Mouse (Mus musculus): ENCODE measurements around the gene P4hb. TPM values are rescaled to one million over a fixed set of nuclear protein-coding genes. Genes with fewer than 3 reads are reported as not detected.

The P4hb gene
- polyA plus RNA-seq, 1 experiment: 705 TPM

DNA sequence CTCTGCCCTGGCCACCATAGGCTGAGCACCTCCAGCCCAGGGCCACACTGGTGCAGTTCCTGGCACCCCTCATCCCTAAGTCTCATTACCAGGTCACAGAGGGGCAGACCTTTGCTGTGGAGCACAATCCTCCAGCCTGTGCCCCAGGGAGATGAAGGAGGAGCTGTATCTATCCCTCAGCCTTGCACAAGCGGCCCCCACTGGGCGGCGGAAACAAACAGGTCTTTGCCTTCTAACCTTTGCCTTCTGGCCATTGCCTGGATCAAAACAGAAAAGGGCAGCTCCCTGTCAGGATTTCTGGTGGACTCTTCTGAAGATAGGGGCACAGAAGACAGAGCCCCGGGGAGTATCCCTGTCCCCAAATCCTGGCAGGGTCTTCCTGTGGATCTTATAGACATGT, 44.1 kb downstream of the P4hb start:
- peaks cover 5% of the 10 kb centered on the region for H3K4me1 ChIP-seq (ENCODE audit: control insufficient read depth, insufficient read depth, insufficient read length, low read length)
- H3K4me3 ChIP-seq (ENCODE audit: low read depth, low read length): no peak overlapping the region
- TF ChIP-seq CTCF (IDR thresholded peaks at IDR 0.05; ENCODE audit: extremely low read depth, insufficient read length, insufficient replicate concordance, low read depth, low read length) (no peak), POLR2A (IDR thresholded peaks at IDR 0.05; ENCODE audit: low read depth, low read length) (no peak)
- WGBS: 77% methylated on average over 4 of the region's 4 CpGs
- no peaks in the 10 kb centered on the region for H3K36me3 ChIP-seq (ENCODE audit: control insufficient read depth, insufficient read depth, low read length)
- no peak overlapping the region for H3K27ac ChIP-seq (ENCODE audit: insufficient read depth, low read depth, low read length)
- peaks cover 25% of the 10 kb centered on the region for H3K27me3 ChIP-seq (ENCODE audit: control insufficient read depth, insufficient read depth, low read length)

- Histone ChIP-seq H3K36me3 (ENCODE audit: control insufficient read depth, insufficient read depth, low read length) (no peaks in the 10 kb centered on the region), H3K4me1 (ENCODE audit: control insufficient read depth, insufficient read depth, insufficient read length, low read length) (peaks cover 5% of the 10 kb centered on the region), H3K27me3 (ENCODE audit: control insufficient read depth, insufficient read depth, low read length) (peaks cover 25% of the 10 kb centered on the region), H3K4me3 (ENCODE audit: low read depth, low read length) (no peak overlapping the region), H3K27ac (ENCODE audit: insufficient read depth, low read depth, low read length) (no peak overlapping the region)
- TF ChIP-seq CTCF (IDR thresholded peaks at IDR 0.05; ENCODE audit: extremely low read depth, insufficient read length, insufficient replicate concordance, low read depth, low read length): no peak
- no peak for TF ChIP-seq POLR2A (IDR thresholded peaks at IDR 0.05; ENCODE audit: low read depth, low read length)
- WGBS: 76% methylated on average over 9 of the region's 9 CpGs
Observed at GRCm38 (mm10) chr11:120527690-120528354, 45.2 kb downstream of the P4hb start.

DNA sequence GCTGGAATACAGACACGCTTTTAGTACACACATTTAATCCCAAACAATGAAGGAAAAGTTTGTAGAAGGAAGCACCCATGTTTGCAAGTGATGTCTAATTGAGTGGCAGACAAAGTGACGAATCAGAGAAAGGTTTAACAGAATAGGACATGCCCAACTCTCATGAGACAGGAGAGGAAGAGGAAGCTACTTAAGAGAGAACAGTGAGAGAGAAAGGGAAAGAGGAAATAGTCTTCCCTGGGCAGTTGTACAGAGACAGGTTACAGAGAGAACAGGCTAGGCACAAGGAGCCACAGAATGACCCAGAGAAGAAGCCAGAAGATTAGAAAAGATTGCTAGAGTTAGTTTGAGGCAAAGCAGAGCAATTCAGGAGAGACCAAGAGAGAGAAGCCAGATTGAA, 47.1 kb downstream of the P4hb start:
- Histone ChIP-seq H3K27ac (ENCODE audit: insufficient read depth, low read depth, low read length) (no peak overlapping the region), H3K4me3 (ENCODE audit: low read depth, low read length) (no peak overlapping the region), H3K4me1 (ENCODE audit: control insufficient read depth, insufficient read depth, insufficient read length, low read length) (peaks cover 4% of the 10 kb centered on the region), H3K36me3 (ENCODE audit: control insufficient read depth, insufficient read depth, low read length) (no peaks in the 10 kb centered on the region), H3K27me3 (ENCODE audit: control insufficient read depth, insufficient read depth, low read length) (peaks cover 13% of the 10 kb centered on the region)
- TF ChIP-seq CTCF (IDR thresholded peaks at IDR 0.05; ENCODE audit: extremely low read depth, insufficient read length, insufficient replicate concordance, low read depth, low read length) (no peak), POLR2A (IDR thresholded peaks at IDR 0.05; ENCODE audit: low read depth, low read length) (no peak)
- WGBS: 82% methylated on average over 2 of the region's 2 CpGs

GRCm38 (mm10) chr11:120522581-120522980, 50.5 kb downstream of the P4hb start:
- Histone ChIP-seq H3K36me3 (ENCODE audit: control insufficient read depth, insufficient read depth, low read length) (no peaks in the 10 kb centered on the region), H3K4me1 (ENCODE audit: control insufficient read depth, insufficient read depth, insufficient read length, low read length) (peaks cover 8% of the 10 kb centered on the region; the same call in 1 of the 2 replicates), H3K27me3 (ENCODE audit: control insufficient read depth, insufficient read depth, low read length) (no peaks in the 10 kb centered on the region), H3K4me3 (ENCODE audit: low read depth, low read length) (no peak overlapping the region), H3K27ac (ENCODE audit: insufficient read depth, low read depth, low read length) (no peak overlapping the region)
- 65% methylated on average over 8 of the region's 8 CpGs for WGBS
- no peak for TF ChIP-seq POLR2A (IDR thresholded peaks at IDR 0.05; ENCODE audit: low read depth, low read length)
- no peak for TF ChIP-seq CTCF (IDR thresholded peaks at IDR 0.05; ENCODE audit: extremely low read depth, insufficient read length, insufficient replicate concordance, low read depth, low read length)

- no peak overlapping the region for H3K4me3 ChIP-seq (ENCODE audit: low read depth, low read length)
- H3K36me3 ChIP-seq (ENCODE audit: control insufficient read depth, insufficient read depth, low read length): no peaks in the 10 kb centered on the region
- peaks cover 9% of the 10 kb centered on the region; the same call in 1 of the 2 replicates for H3K4me1 ChIP-seq (ENCODE audit: control insufficient read depth, insufficient read depth, insufficient read length, low read length)
- WGBS: 45% methylated on average over 5 of the region's 5 CpGs
- H3K27me3 ChIP-seq (ENCODE audit: control insufficient read depth, insufficient read depth, low read length): no peaks in the 10 kb centered on the region
- TF ChIP-seq POLR2A (IDR thresholded peaks at IDR 0.05; ENCODE audit: low read depth, low read length) (no peak), CTCF (IDR thresholded peaks at IDR 0.05; ENCODE audit: extremely low read depth, insufficient read length, insufficient replicate concordance, low read depth, low read length) (no peak)
- H3K27ac ChIP-seq (ENCODE audit: insufficient read depth, low read depth, low read length): no peak overlapping the region
Observed at GRCm38 (mm10) chr11:120520967-120521540, 52.0 kb downstream of the P4hb start.

- Histone ChIP-seq H3K27ac (ENCODE audit: insufficient read depth, low read depth, low read length) (no peak overlapping the region), H3K4me3 (ENCODE audit: low read depth, low read length) (no peak overlapping the region), H3K36me3 (ENCODE audit: control insufficient read depth, insufficient read depth, low read length) (no peaks in the 10 kb centered on the region), H3K4me1 (ENCODE audit: control insufficient read depth, insufficient read depth, insufficient read length, low read length) (peaks cover 13% of the 10 kb centered on the region; the same call in 1 of the 2 replicates), H3K27me3 (ENCODE audit: control insufficient read depth, insufficient read depth, low read length) (no peaks in the 10 kb centered on the region)
- 88% methylated on average over 9 of the region's 9 CpGs for WGBS
- TF ChIP-seq CTCF (IDR thresholded peaks at IDR 0.05; ENCODE audit: extremely low read depth, insufficient read length, insufficient replicate concordance, low read depth, low read length): no peak
- TF ChIP-seq POLR2A (IDR thresholded peaks at IDR 0.05; ENCODE audit: low read depth, low read length): no peak
Observed at GRCm38 (mm10) chr11:120520498-120520897, 52.6 kb downstream of the P4hb start.

DNA sequence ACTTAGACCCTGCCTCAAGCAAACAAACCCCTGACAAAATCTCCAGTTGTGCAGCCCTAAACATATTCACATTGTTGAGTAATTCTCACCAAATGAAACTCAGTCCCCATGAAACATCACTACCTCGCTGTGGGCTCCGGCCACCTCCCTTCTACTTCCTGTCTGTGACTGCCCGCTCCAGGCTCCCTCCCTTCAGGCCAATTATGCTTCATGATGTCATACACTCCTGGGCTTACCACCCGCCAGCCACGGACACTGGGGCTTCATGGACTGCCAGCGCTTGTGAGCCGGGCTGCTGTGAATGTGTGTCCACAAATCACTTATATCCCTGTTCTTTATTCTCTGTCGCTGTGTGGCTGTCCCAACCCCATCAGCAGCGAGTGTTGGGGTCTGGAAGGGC, 53.3 kb downstream of the P4hb start:
- no peak for TF ChIP-seq POLR2A (IDR thresholded peaks at IDR 0.05; ENCODE audit: low read depth, low read length)
- TF ChIP-seq CTCF (IDR thresholded peaks at IDR 0.05; ENCODE audit: extremely low read depth, insufficient read length, insufficient replicate concordance, low read depth, low read length): no peak
- H3K4me3 ChIP-seq (ENCODE audit: low read depth, low read length): no peak overlapping the region
- no peaks in the 10 kb centered on the region for H3K27me3 ChIP-seq (ENCODE audit: control insufficient read depth, insufficient read depth, low read length)
- no peaks in the 10 kb centered on the region for H3K36me3 ChIP-seq (ENCODE audit: control insufficient read depth, insufficient read depth, low read length)
- H3K27ac ChIP-seq (ENCODE audit: insufficient read depth, low read depth, low read length): no peak overlapping the region
- WGBS: 69% methylated on average over 9 of the region's 9 CpGs
- peaks cover 15% of the 10 kb centered on the region; the same call in 1 of the 2 replicates for H3K4me1 ChIP-seq (ENCODE audit: control insufficient read depth, insufficient read depth, insufficient read length, low read length)
